Mouse (Mus musculus) ES-Bruce4 (cell line): ENCODE results near the gene Nedd4.

Experiments
- CTCF ChIP-seq: IDR thresholded peaks from one replicate; pipeline ENCODE4 v1.8.1; 2011; ENCODE audit warnings: low read depth, low read length
- EP300 ChIP-seq: IDR thresholded peaks from 2 replicates; pipeline ENCODE4 v1.6.1; 2011; ENCODE audit warnings: low read depth, low read length; ENCODE audit not compliant: insufficient read depth
- POLR2A ChIP-seq: IDR thresholded peaks from one replicate; pipeline ENCODE4 v1.8.1; 2011; ENCODE audit warnings: low read length; ENCODE audit not compliant: insufficient read depth

GRCm38 (mm10) chr9:72635134-72635533, 27.0 kb upstream of the Nedd4 start:
- TF ChIP-seq EP300 (no peak), POLR2A (no peak), CTCF (no peak)
